Mouse (Mus musculus): ENCODE data around the gene Mtmr1.

DNA sequence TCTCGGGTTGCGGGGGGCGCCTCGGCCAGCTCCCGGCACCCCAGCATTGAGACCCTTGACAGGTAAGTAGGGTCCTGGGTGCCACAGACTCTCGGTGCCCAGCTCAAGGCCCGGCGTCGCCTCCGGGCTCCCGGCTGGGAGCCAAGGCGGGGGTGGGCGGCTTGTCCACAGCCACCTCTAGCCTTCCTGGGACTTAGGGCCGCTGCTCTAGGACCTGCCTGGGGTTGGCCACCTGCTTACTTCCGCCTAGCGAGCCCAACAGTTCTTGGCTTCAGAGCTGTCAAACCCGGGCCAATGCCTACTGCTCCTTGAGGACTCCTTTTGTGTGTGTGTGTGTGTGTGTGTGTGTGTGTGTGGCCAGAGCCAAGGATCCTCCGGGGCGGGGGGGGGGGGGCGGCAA, 451 bp downstream of the Mtmr1 start:
- TF ChIP-seq CTCF (IDR thresholded peaks at IDR 0.05; ENCODE audit: extremely low read depth, insufficient read depth, low read length) (no peak), POLR2A (IDR thresholded peaks at IDR 0.05; ENCODE audit: extremely low read depth, insufficient read depth, low read length) (no peak)
